Mouse (Mus musculus) bone marrow macrophage, adult 2 months (primary cell): Measurements from ENCODE around the gene Mfsd7a. TPM values are rescaled to one million over a fixed set of nuclear protein-coding genes. Genes with fewer than 3 reads are reported as not detected.

Source experiments
- H3K27ac ChIP-seq: 2 replicates; pipeline ENCODE4 v1.5.1; 2012; ENCODE audit warnings: low read depth, low read length; ENCODE audit not compliant: insufficient read depth
- H3K4me1 ChIP-seq: 2 replicates; pipeline ENCODE4 v1.6.1; 2012; ENCODE audit warnings: low read length; ENCODE audit not compliant: control insufficient read depth, insufficient read depth
- H3K4me3 ChIP-seq: 2 replicates; pipeline ENCODE4 v1.5.1; 2012; ENCODE audit warnings: mild to moderate bottlenecking, low read length, moderate library complexity; ENCODE audit not compliant: insufficient read depth
- CTCF ChIP-seq: IDR thresholded peaks from 2 replicates; pipeline ENCODE4 v1.5.1; 2012; ENCODE audit warnings: low read depth, mild to moderate bottlenecking, low read length, moderate library complexity
- POLR2A ChIP-seq: IDR thresholded peaks from 2 replicates; pipeline ENCODE4 v1.6.1; 2012; ENCODE audit warnings: mild to moderate bottlenecking, low read depth, low read length, borderline replicate concordance
- polyA plus RNA-seq: library from polyadenylated mRNA; stranded (reverse); fragments of >200 nt; gene quantifications from 2 replicates; pipeline ENCODE4 v1.2.4, GENCODE M21; 2012; ENCODE audit not compliant: missing spikeins, insufficient read depth, insufficient read length

Mfsd7a gene
- polyA plus RNA-seq, 1 experiment = 9.8 TPM

GRCm38 (mm10) chr5:108433804-108434587 is 14.7 kb downstream of the Mfsd7a start, which contains the start of gene Atp5k:
Atp5k (minus strand) TSS chr5:108434448.
- Histone ChIP-seq H3K27ac (peak within 1 kb of the TSS; percentile 24), H3K4me3 (peak within 1 kb of the TSS; percentile 92), H3K4me1 (peaks cover 4% of the 10 kb centered on the region; the same call in 1 of the 2 replicates)
- no peak for TF ChIP-seq POLR2A
- TF ChIP-seq CTCF = peak; percentile 62

GRCm38 (mm10) chr5:108431196-108431595 is 17.5 kb downstream of the Mfsd7a start:
- peaks cover 4% of the 10 kb centered on the region; the same call in 1 of the 2 replicates for H3K4me1 ChIP-seq
- H3K4me3 ChIP-seq = no peak overlapping the region
- TF ChIP-seq CTCF = no peak
- no peak for TF ChIP-seq POLR2A
- no peak overlapping the region for H3K27ac ChIP-seq

GRCm38 (mm10) chr5:108427186-108427585 is 21.5 kb downstream of the Mfsd7a start:
- Histone ChIP-seq H3K4me3 (no peak overlapping the region), H3K27ac (no peak overlapping the region), H3K4me1 (no peaks in the 10 kb centered on the region)
- TF ChIP-seq CTCF (peak; percentile 51; the same call in 1 of the 2 replicates), POLR2A (no peak)

- H3K27ac ChIP-seq = no peak overlapping the region
- H3K4me1 ChIP-seq = 0 out of 2 replicates have a peak, but pooled peaks cover 2% of the 10 kb centered on the region
- H3K4me3 ChIP-seq = no peak overlapping the region
- TF ChIP-seq POLR2A (no peak), CTCF (no peak)
These were observed 25.3 kb downstream of the Mfsd7a start for GRCm38 (mm10) chr5:108423427-108423826.

- H3K27ac ChIP-seq = no peak overlapping the region
- TF ChIP-seq POLR2A = no peak
- no peak for TF ChIP-seq CTCF
- 0 out of 2 replicates have a peak, but pooled peaks cover 2% of the 10 kb centered on the region for H3K4me1 ChIP-seq
- H3K4me3 ChIP-seq = no peak overlapping the region
These were observed 25.9 kb downstream of the Mfsd7a start for GRCm38 (mm10) chr5:108422741-108423140.

- peaks cover 22% of the 10 kb centered on the region for H3K4me1 ChIP-seq
- H3K4me3 ChIP-seq = no peak overlapping the region
- H3K27ac ChIP-seq = peak overlapping the region; percentile 54
- TF ChIP-seq POLR2A = no peak
- no peak for TF ChIP-seq CTCF
These were observed 34.0 kb downstream of the Mfsd7a start for GRCm38 (mm10) chr5:108414711-108415110.

- TF ChIP-seq CTCF (no peak), POLR2A (no peak)
- H3K4me1 ChIP-seq = peaks cover 20% of the 10 kb centered on the region
- H3K4me3 ChIP-seq = no peak overlapping the region
- H3K27ac ChIP-seq = peak overlapping the region; percentile 97
These were observed 41.7 kb downstream of the Mfsd7a start for GRCm38 (mm10) chr5:108406977-108407376.

GRCm38 (mm10) chr5:108405460-108405859 is 43.2 kb downstream of the Mfsd7a start:
- Histone ChIP-seq H3K4me1 (peaks cover 18% of the 10 kb centered on the region), H3K27ac (peak overlapping the region; percentile 97), H3K4me3 (no peak overlapping the region)
- no peak for TF ChIP-seq POLR2A
- no peak for TF ChIP-seq CTCF

GRCm38 (mm10) chr5:108403453-108403852 is 45.2 kb downstream of the Mfsd7a start:
- peaks cover 24% of the 10 kb centered on the region for H3K4me1 ChIP-seq
- TF ChIP-seq CTCF = no peak
- no peak for TF ChIP-seq POLR2A

More at GRCm38 (mm10) chr5:108403453-108403852, 45.2 kb downstream of the Mfsd7a start:
- Histone ChIP-seq H3K4me3 (no peak overlapping the region), H3K27ac (no peak overlapping the region)

Other genes with a start within 250 kb of the Mfsd7a start
- gene Dr1, start 180.0 kb downstream of the Mfsd7a start, polyA plus RNA-seq = 56.9 and 58.4 TPM in 2 replicates
- gene Pigg, start 136.3 kb downstream of the Mfsd7a start, polyA plus RNA-seq = 5.1 and 5.8 TPM in 2 replicates
- gene Gm42517, start 81.0 kb downstream of the Mfsd7a start, polyA plus RNA-seq = not detected in 2 replicates
- gene Pde6b, start 60.5 kb downstream of the Mfsd7a start, polyA plus RNA-seq = not detected in 2 replicates
- gene Atp5k, start 14.4 kb downstream of the Mfsd7a start, polyA plus RNA-seq = 222 and 238 TPM in 2 replicates
- 16.9 and 23.9 TPM in 2 replicates for gene Pcgf3, start 12.3 kb upstream of the Mfsd7a start, polyA plus RNA-seq
- gene Cplx1, start 101.1 kb upstream of the Mfsd7a start, polyA plus RNA-seq = not detected in 2 replicates
- 105 TPM in 2 replicates for gene Gak, start 180.9 kb upstream of the Mfsd7a start, polyA plus RNA-seq
- gene Tmem175, start 180.9 kb upstream of the Mfsd7a start, polyA plus RNA-seq = 38.1 and 40.7 TPM in 2 replicates
- 62.6 and 73.7 TPM in 2 replicates for gene Idua, start 211.4 kb upstream of the Mfsd7a start, polyA plus RNA-seq
- 15.2 and 15.7 TPM in 2 replicates for gene Dgkq, start 220.8 kb upstream of the Mfsd7a start, polyA plus RNA-seq
- not detected in 2 replicates for gene Slc26a1, start 226.7 kb upstream of the Mfsd7a start, polyA plus RNA-seq
- 1.5 and 2.4 TPM in 2 replicates for gene Fgfrl1, start 243.5 kb upstream of the Mfsd7a start, polyA plus RNA-seq